ENCODE assay signal across 8 mouse cellular contexts in the genomic region with DNA sequence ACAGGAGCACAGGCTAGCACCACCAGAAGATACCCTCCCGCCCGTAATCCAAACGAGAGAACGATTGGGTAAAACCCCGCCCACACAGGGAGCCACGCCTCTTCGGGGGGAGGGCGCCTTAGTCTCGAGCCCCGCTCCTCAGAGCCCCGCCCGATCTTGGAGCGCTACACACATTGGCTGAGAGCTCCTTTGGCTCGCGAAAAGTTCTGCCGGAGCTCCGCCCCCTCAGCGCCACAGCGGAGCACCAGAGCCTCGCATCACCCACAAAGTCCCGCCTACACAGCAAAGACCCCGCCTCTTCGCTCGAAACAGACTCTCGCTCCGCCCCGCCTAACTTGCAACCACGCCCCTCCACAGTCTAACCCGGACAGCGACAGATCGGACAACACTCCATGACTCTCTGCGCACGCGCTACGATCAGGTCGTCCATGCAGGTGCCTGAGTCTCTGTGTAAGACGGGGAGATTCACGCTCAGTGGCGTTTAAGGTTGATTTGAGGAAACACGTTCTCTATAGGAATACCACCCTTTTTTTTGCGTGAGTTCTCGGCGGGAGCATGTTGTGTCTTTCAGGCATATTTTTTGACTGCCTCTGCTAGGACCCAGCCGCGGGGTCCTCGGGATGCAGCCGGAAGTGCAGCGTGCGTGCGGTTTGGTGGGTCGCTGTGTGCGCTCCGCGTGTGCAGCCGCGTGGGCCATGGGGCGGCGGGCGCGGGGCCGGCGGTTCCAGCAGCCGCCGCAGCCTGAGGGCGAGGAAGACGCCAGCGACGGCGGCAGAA. TPM values are rescaled to one million over a fixed set of nuclear protein-coding genes. Genes with fewer than 3 reads are reported as not detected.
DNase-seq lines count a peak whose midpoint lies in the region; ATAC-seq lines count a peak whose summit lies in the region.

A gene (minus strand): TSS at position 45 of the 777 bp plus-strand sequence.

- peak within 1 kb of the TSS; percentile 80 for H3K4me2 ChIP-seq in lung, embryonic 16.5 days (ENCODE audit: low read depth, low read length)

- peak within 1 kb of the TSS; percentile 88 for H3K9ac ChIP-seq in lung, embryonic 16.5 days (ENCODE audit: low read length)

- H3K27me3 ChIP-seq in lung, embryonic 16.5 days (ENCODE audit: control insufficient read depth, insufficient read depth, low read depth, low read length) = no peaks in the 10 kb centered on the region

- peaks cover 10% of the 10 kb centered on the region; the same call in 1 of the 2 replicates for H3K4me1 ChIP-seq in lung, embryonic 16.5 days (replicated peaks; ENCODE audit: control insufficient read depth, insufficient read depth, low read length)

- WGBS in lung, embryonic 16.5 days = under 1% methylated on average over 69 of the region's 69 CpGs

- H3K9me3 ChIP-seq in lung, embryonic 16.5 days (ENCODE audit: control insufficient read depth, low read length) = no peaks in the 10 kb centered on the region

- H3K4me3 ChIP-seq in lung, embryonic 16.5 days (ENCODE audit: low read length) = peak within 1 kb of the TSS; percentile 98

- H3K27ac ChIP-seq in lung, embryonic 16.5 days (ENCODE audit: low read length) = peak within 1 kb of the TSS; percentile 75

- peak; percentile 92 for ATAC-seq in hematopoietic stem cell, adult 5-6 weeks (replicated peaks in 1 of 2; ENCODE audit: insufficient read depth in 1 of 2, low FRiP score in 2 of 2, low TSS enrichment in 1 of 2, low read depth in 1 of 2, poor library complexity in 2 of 2, severe bottlenecking in 2 of 2)
- peak; percentile 99 for ATAC-seq in lung, embryonic 16.5 days (ENCODE audit: low read depth)

- DNase-seq in MEL-GATA-1-ER (ENCODE audit: extremely low read depth, low read depth) = peak; percentile 93
- DNase-seq in cerebellum, adult 8-10 months = peak; percentile 100
- peak; percentile 99 for DNase-seq in forelimb bud, embryonic 11.5 days (ENCODE audit: low read depth, low spot score)
- peak; percentile 99 for DNase-seq in layer of hippocampus, adult 9-10 months (ENCODE audit: low spot score)
- DNase-seq in ovary, postnatal 10 days (ENCODE audit: low spot score) = peak; percentile 97
- DNase-seq in thymus, postnatal 10 days (ENCODE audit: low spot score in 2 of 2) = peak; percentile 98 to 99

- H3K36me3 ChIP-seq in lung, embryonic 16.5 days (ENCODE audit: control insufficient read depth, insufficient read depth, low read length) = peaks cover 19% of the 10 kb centered on the region

RNA-seq across cellular contexts. Expression of the gene that starts here (rescaled TPM):
- 2.8 and 5.6 TPM in 2 replicates for total RNA-seq in hematopoietic stem cell, adult 5-6 weeks (2017)
- polyA plus RNA-seq in lung, embryonic 16.5 days (2015; fragmentation: Nextera tagmentation; extraction: Ambion mirVana) = 22.3 and 23.0 TPM in 2 replicates

Comparison
In these comparisons a context has a peak if more than half of its experiments do, and no peak if none do; other contexts are left out.
1. Peak in every context shown above with its lines: DNase-seq, ATAC-seq, H3K4me3 ChIP-seq and H3K27ac ChIP-seq.